Mouse (Mus musculus) cerebellum, adult 2 months (tissue): Measurements from ENCODE around the gene Klhl29. TPM values are rescaled to one million over a fixed set of nuclear protein-coding genes. Genes with fewer than 3 reads are reported as not detected.

Experiments used
- DNase-seq, 2 experiments: peaks; one replicate each; pipeline ENCODE4 v3.0.0; 2021
- H3K27ac ChIP-seq: fragments of 200-500 bp; 2 replicates; pipeline ENCODE4 v1.5.1; 2012; ENCODE audit warnings: low read length, control low read depth, inconsistent platforms; ENCODE audit not compliant: insufficient read depth
- H3K27me3 ChIP-seq: fragments of 200-500 bp; 2 replicates; pipeline ENCODE4 v1.6.1; 2012; ENCODE audit warnings: inconsistent platforms, mild to moderate bottlenecking, low read length, moderate library complexity; ENCODE audit not compliant: control insufficient read depth, insufficient read depth
- H3K4me1 ChIP-seq: fragments of 200-500 bp; 2 replicates; pipeline ENCODE4 v1.6.1; 2011; ENCODE audit warnings: low read length; ENCODE audit not compliant: control insufficient read depth, insufficient read depth
- H3K4me3 ChIP-seq: fragments of 200-500 bp; replicated peaks from 2 replicates; pipeline ENCODE3; 2011; ENCODE audit warnings: mild to moderate bottlenecking, low read depth, low read length, control low read depth; ENCODE audit not compliant: insufficient read depth
- CTCF ChIP-seq: fragments of 200-500 bp; IDR thresholded peaks from 2 replicates; pipeline ENCODE4 v1.5.1; 2011; ENCODE audit warnings: low read depth, mild to moderate bottlenecking, control low read depth, low read length, moderate library complexity, borderline replicate concordance; ENCODE audit not compliant: insufficient read depth
- POLR2A ChIP-seq: fragments of 200-500 bp; IDR thresholded peaks from 2 replicates; pipeline ENCODE4 v1.6.1; 2011; ENCODE audit warnings: low read length, control low read depth, borderline replicate concordance; ENCODE audit not compliant: insufficient read depth
- WGBS: fragments of 180-500 bp; shearing (Covaris S2); methylation state at CpG from one replicate; pipeline ENCODE4 v1.1.7; 2018; 5-methylcytosine and 5-hydroxymethylcytosine counted together
- polyA plus RNA-seq: library from polyadenylated mRNA; depleted of rRNA; stranded (reverse); fragments of >200 nt; gene quantifications from 2 replicates; pipeline ENCODE4 v1.2.3, GENCODE M21; 2012

The Klhl29 gene
- polyA plus RNA-seq, 1 experiment = 15.2 TPM

GRCm38 (mm10) chr12:5407175-5407574 lies 31.7 kb upstream of the Klhl29 start:
- TF ChIP-seq CTCF (no peak), POLR2A (no peak)
- 52% methylated on average over 8 of the region's 8 CpGs for WGBS

GRCm38 (mm10) chr12:5397423-5397822 lies 21.9 kb upstream of the Klhl29 start:
- 87% methylated on average over 5 of the region's 5 CpGs for WGBS
- no peaks in the 10 kb centered on the region for H3K27me3 ChIP-seq
- no peak overlapping the region for H3K27ac ChIP-seq
- no peaks in the 10 kb centered on the region for H3K4me1 ChIP-seq
- no peak for DNase-seq
- TF ChIP-seq POLR2A (no peak), CTCF (no peak)
- H3K4me3 ChIP-seq = no peak overlapping the region

More at GRCm38 (mm10) chr12:5407175-5407574, 31.7 kb upstream of the Klhl29 start:
- Histone ChIP-seq H3K4me1 (no peaks in the 10 kb centered on the region), H3K27me3 (no peaks in the 10 kb centered on the region; the same call in 1 of the 2 replicates), H3K27ac (no peak overlapping the region), H3K4me3 (no peak overlapping the region)
- DNase-seq = no peak

DNA sequence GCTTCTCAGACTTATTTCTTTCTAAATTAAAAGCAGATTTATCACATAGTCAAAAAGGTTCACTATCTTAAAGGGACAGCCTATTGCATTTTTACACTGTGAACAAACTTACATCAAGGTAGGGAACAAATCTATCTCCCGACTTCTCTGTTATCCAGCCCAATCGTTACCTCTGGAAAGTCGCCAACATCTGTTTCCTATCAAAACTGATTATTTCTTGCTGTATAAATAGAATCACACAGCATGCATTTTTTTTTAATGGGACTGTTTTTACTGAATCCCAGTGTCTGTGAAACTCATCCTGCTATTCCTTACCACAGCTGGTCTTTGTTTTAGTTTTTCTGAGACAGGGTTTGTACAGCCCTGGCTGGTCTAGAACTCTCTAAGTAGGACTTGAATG lies 19.7 kb upstream of the Klhl29 start:
- H3K4me1 ChIP-seq = no peaks in the 10 kb centered on the region
- H3K27me3 ChIP-seq = no peaks in the 10 kb centered on the region
- WGBS = 41% methylated on average over 3 of the region's 3 CpGs
- H3K27ac ChIP-seq = no peak overlapping the region
- H3K4me3 ChIP-seq = no peak overlapping the region
- no peak for TF ChIP-seq CTCF
- TF ChIP-seq POLR2A = no peak
- no peak for DNase-seq

GRCm38 (mm10) chr12:5387112-5387511 lies 11.6 kb upstream of the Klhl29 start:
- 90% methylated on average over 1 of the region's 1 CpGs for WGBS
- no peak for TF ChIP-seq CTCF
- no peak for TF ChIP-seq POLR2A

GRCm38 (mm10) chr12:5386688-5387087 lies 11.2 kb upstream of the Klhl29 start:
- Histone ChIP-seq H3K4me3 (no peak overlapping the region), H3K4me1 (no peaks in the 10 kb centered on the region), H3K27me3 (no peaks in the 10 kb centered on the region), H3K27ac (no peak overlapping the region)
- no peak for DNase-seq
- TF ChIP-seq POLR2A (no peak), CTCF (no peak)

More at GRCm38 (mm10) chr12:5387112-5387511, 11.6 kb upstream of the Klhl29 start:
- Histone ChIP-seq H3K4me3 (no peak overlapping the region), H3K27ac (no peak overlapping the region), H3K4me1 (no peaks in the 10 kb centered on the region), H3K27me3 (no peaks in the 10 kb centered on the region)
- DNase-seq = no peak

DNA sequence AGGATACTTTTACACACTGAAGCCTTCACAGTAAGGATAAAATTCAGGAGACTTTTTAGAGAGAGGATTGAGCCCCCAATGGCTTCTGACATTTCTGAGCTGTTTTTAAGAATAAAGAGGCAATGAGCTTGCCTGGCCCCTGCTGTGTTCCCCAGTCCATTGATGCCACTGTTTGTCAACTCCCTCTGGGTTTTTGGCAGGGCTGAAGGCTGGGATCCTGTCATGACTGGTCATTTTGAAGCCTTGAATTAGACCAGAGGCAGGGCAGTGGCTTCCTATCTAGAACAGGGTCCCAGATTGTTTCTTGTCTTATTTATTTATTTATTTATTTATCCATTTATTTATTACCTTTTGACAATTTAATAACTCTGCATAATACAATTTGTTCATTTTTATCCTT lies 6.2 kb upstream of the Klhl29 start:
- no peak for TF ChIP-seq POLR2A
- no peak for TF ChIP-seq CTCF
- H3K27ac ChIP-seq = no peak overlapping the region
- no peaks in the 10 kb centered on the region for H3K4me1 ChIP-seq
- H3K27me3 ChIP-seq = no peaks in the 10 kb centered on the region
- H3K4me3 ChIP-seq = no peak overlapping the region
- DNase-seq = peak in 1 of 2 experiments; percentile 45

GRCm38 (mm10) chr12:5374684-5375615 lies 532 bp downstream of the Klhl29 start:
- TF ChIP-seq CTCF = no peak
- TF ChIP-seq POLR2A = no peak
- under 1% methylated on average over 77 of the region's 84 CpGs for WGBS

GRCm38 (mm10) chr12:5374196-5374683 lies 1.2 kb downstream of the Klhl29 start:
- Histone ChIP-seq H3K4me1 (no peaks in the 10 kb centered on the region), H3K27me3 (no peaks in the 10 kb centered on the region), H3K27ac (no peak overlapping the region), H3K4me3 (peak overlapping the region; percentile 76)
- DNase-seq = peak; percentile 58 to 72
- 0% methylated on average over 31 of the region's 31 CpGs for WGBS
- no peak for TF ChIP-seq CTCF
- no peak for TF ChIP-seq POLR2A

More at GRCm38 (mm10) chr12:5374684-5375615, 532 bp downstream of the Klhl29 start:
- Histone ChIP-seq H3K27me3 (no peaks in the 10 kb centered on the region), H3K27ac (peak overlapping the region; percentile 71), H3K4me1 (no peaks in the 10 kb centered on the region), H3K4me3 (peak overlapping the region; percentile 76)
- peak in 1 of 2 experiments; percentile 64 for DNase-seq
